Mouse (Mus musculus) stomach, embryonic 14.5 days (tissue): ENCODE measurements around the gene Fam3a. TPM values are rescaled to one million over a fixed set of nuclear protein-coding genes. Genes with fewer than 3 reads are reported as not detected.
A peak's percentile ranks its signal among the peaks of the same experiment; 100 is the strongest.

Source experiments
- ATAC-seq: fragments of 200-750 bp; cut with Nextera tagmentation; 2 replicates; pipeline ENCODE4 v1.8.0; 2017; ENCODE audit warnings: low read depth, moderate TSS enrichment; ENCODE audit not compliant: insufficient number of reproducible peaks, insufficient read depth, low FRiP score
- H3K27ac ChIP-seq: fragments of 300-500 bp; sonication (generic); 2 replicates; pipeline ENCODE4 v1.5.1; 2014; ENCODE audit warnings: mild to moderate bottlenecking, low read length, moderate library complexity, mixed read lengths
- H3K27me3 ChIP-seq: fragments of 300-500 bp; sonication (generic); 2 replicates; pipeline ENCODE4 v1.6.1; 2014; ENCODE audit warnings: low read length, control low read depth, mixed read lengths; ENCODE audit not compliant: control insufficient read depth, insufficient read depth
- H3K36me3 ChIP-seq: fragments of 300-500 bp; sonication (generic); 2 replicates; pipeline ENCODE4 v1.6.1; 2014; ENCODE audit warnings: mild to moderate bottlenecking, control low read depth, low read length, moderate library complexity, mixed read lengths; ENCODE audit not compliant: control insufficient read depth, insufficient read depth
- H3K4me1 ChIP-seq: fragments of 300-500 bp; sonication (generic); 2 replicates; pipeline ENCODE4 v1.6.1; 2014; ENCODE audit warnings: low read length, control low read depth, mixed read lengths; ENCODE audit not compliant: control insufficient read depth, insufficient read depth
- H3K4me2 ChIP-seq: fragments of 300-500 bp; sonication (generic); replicated peaks from 2 replicates; pipeline ENCODE4 v1.6.1; 2014; ENCODE audit warnings: low read depth, low read length, control low read depth
- H3K4me3 ChIP-seq: fragments of 300-500 bp; sonication (generic); 2 replicates; pipeline ENCODE4 v1.5.1; 2014; ENCODE audit warnings: low read depth, low read length, control low read depth
- H3K9ac ChIP-seq: fragments of 300-500 bp; sonication (generic); replicated peaks from 2 replicates; pipeline ENCODE4 v1.6.1; 2014; ENCODE audit warnings: low read depth, mild to moderate bottlenecking, control low read depth, low read length, moderate library complexity, mixed read lengths
- H3K9me3 ChIP-seq: fragments of 300-500 bp; sonication (generic); 2 replicates; pipeline ENCODE4 v1.6.1; 2016; ENCODE audit warnings: low read depth, low read length, control low read depth; ENCODE audit not compliant: control insufficient read depth
- WGBS: fragments of 180-500 bp; shearing (Covaris S2); extraction: QIAGEN DNeasy Blood & Tissue Kit; methylation state at CpG from one replicate; pipeline ENCODE4 v1.1.7; 2014; 5-methylcytosine and 5-hydroxymethylcytosine counted together
- polyA plus RNA-seq: library from polyadenylated mRNA; unstranded; fragments of >200 nt; fragmentation: Nextera tagmentation; extraction: Ambion mirVana; gene quantifications from 2 replicates; pipeline ENCODE4 v1.2.1, GENCODE M21; 2014

Gene Fam3a
- 40.0 and 42.0 TPM in 2 replicates for polyA plus RNA-seq

DNA sequence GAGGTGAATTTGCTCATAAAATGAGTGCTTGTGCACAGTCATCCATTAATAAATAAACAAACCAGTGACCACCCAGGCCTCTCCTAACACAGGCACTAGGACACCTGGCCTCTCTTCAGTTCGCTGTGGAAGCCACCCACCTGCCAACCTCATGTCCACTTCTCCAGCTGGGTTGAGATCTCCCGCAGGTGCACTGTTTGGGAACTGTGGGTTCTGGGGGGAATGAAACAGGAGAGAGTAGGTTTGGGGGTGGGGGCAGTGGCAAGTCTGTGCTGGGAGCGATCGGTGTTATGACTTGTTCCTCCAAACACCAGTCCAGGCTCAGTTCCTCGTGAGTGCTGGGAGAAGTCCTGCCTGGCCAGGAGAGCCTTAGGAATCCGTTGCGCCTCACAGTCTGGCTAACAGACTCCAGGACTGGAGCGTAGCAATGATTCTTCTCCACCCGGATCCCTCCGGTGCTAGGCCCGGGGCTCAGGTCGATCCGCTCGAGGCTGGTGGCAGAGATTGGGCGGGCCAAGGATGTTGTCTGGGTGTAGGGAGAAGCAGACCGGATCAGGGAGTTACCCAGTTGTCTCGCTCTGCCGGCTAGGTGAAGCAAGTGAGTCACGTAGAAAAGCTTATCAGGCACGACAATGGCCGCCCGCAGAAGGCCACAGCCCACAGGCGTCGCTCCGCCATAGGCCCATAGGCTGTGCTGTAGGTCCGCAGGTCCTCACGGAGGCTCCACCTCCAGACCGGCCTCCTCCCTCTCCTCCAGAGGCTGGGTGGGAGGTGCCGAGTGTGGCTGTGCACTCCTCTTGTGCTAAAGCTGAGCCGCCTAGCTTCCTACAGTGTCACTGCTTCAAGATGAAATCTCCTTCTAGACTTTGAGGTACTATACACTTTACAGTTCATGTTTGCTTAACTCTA lies at the start of gene Fam3a, which contains the start of gene Ikbkg:
Fam3a (minus strand) TSS at position 738 of the 909 bp plus-strand sequence.
Ikbkg (plus strand) TSS at position 756 of the 909 bp plus-strand sequence.
- Histone ChIP-seq H3K27me3 (no peaks in the 10 kb centered on the region), H3K36me3 (no peaks in the 10 kb centered on the region), H3K4me2 (peak within 1 kb of the TSS; percentile 52), H3K9me3 (no peaks in the 10 kb centered on the region), H3K27ac (peak within 1 kb of the TSS; percentile 89), H3K4me1 (no peaks in the 10 kb centered on the region), H3K4me3 (peak within 1 kb of the TSS; percentile 47), H3K9ac (peak within 1 kb of the TSS; percentile 55)
- peak; percentile 100 for ATAC-seq
- 25% methylated on average over 30 of the region's 30 CpGs for WGBS

DNA sequence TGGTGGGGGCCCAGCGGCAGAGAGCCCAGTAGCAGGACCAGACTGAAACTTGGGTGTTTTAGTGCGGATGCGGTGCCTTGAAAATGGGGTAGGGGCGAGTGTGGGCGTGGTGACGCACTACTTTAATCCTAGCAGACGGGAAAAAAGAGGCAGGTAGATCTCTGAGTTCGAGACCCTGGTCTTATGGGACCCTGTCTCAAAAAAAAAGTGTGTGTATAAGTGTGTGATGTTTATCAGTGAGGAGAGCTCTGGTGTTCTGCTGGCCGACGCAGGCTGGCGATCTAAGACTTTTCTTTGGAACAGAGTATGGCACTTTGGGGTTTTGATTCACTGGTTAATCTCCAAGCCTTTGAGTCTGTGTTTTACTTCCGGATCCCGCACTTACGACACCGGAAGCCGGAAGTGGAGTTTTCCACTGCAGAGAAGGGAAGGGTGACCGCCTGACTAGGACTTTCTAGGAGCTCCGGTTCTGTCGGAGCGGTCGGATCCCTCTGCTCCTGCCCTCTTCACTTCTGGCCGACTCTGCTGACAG lies 36.3 kb upstream of the Fam3a start:
- H3K4me2 ChIP-seq, result peak overlapping the region; percentile 56
- WGBS, result 19% methylated on average over 22 of the region's 22 CpGs
- ATAC-seq, result peak; percentile 68
- no peaks in the 10 kb centered on the region for H3K9me3 ChIP-seq
- H3K4me3 ChIP-seq, result peak overlapping the region; percentile 48
- H3K36me3 ChIP-seq, result no peaks in the 10 kb centered on the region
- peak overlapping the region; percentile 81 for H3K27ac ChIP-seq
- peak overlapping the region; percentile 40 for H3K9ac ChIP-seq
- no peaks in the 10 kb centered on the region for H3K27me3 ChIP-seq
- no peaks in the 10 kb centered on the region for H3K4me1 ChIP-seq

- no peaks in the 10 kb centered on the region for H3K27me3 ChIP-seq
- no peaks in the 10 kb centered on the region for H3K9me3 ChIP-seq
- peak within 1 kb of the TSS; percentile 40 for H3K9ac ChIP-seq
- H3K4me3 ChIP-seq, result peak within 1 kb of the TSS; percentile 48
- ATAC-seq, result peak; percentile 80
- H3K27ac ChIP-seq, result peak within 1 kb of the TSS; percentile 81
- WGBS, result 19% methylated on average over 25 of the region's 25 CpGs
- peak within 1 kb of the TSS; percentile 56 for H3K4me2 ChIP-seq
- no peaks in the 10 kb centered on the region for H3K4me1 ChIP-seq
- H3K36me3 ChIP-seq, result no peaks in the 10 kb centered on the region
Measured at GRCm38 (mm10) chrX:74428826-74429276, 35.8 kb upstream of the Fam3a start, which contains the start of gene G6pdx. G6pdx (minus strand) TSS chrX:74429194.

GRCm38 (mm10) chrX:74428146-74428825 lies 35.2 kb upstream of the Fam3a start:
- Histone ChIP-seq H3K36me3 (no peaks in the 10 kb centered on the region), H3K9me3 (no peaks in the 10 kb centered on the region), H3K4me3 (peak overlapping the region; percentile 48), H3K4me1 (no peaks in the 10 kb centered on the region), H3K27me3 (no peaks in the 10 kb centered on the region), H3K4me2 (peak overlapping the region; percentile 44), H3K27ac (peak overlapping the region; percentile 61; the same call in 1 of the 2 replicates), H3K9ac (peak overlapping the region; percentile 25; the same call in 1 of the 2 replicates)
- 27% methylated on average over 35 of the region's 35 CpGs for WGBS
- no peak; the same call in 1 of the 2 replicates for ATAC-seq

- no peak overlapping the region for H3K4me3 ChIP-seq
- peak overlapping the region; percentile 44; the same call in 1 of the 2 replicates for H3K4me2 ChIP-seq
- no peaks in the 10 kb centered on the region for H3K27me3 ChIP-seq
- no peaks in the 10 kb centered on the region for H3K4me1 ChIP-seq
- no peaks in the 10 kb centered on the region for H3K9me3 ChIP-seq
- no peak overlapping the region for H3K9ac ChIP-seq
- H3K36me3 ChIP-seq, result no peaks in the 10 kb centered on the region
- no peak for ATAC-seq
- H3K27ac ChIP-seq, result no peak overlapping the region
- WGBS, result 67% methylated on average over 3 of the region's 3 CpGs
Measured at GRCm38 (mm10) chrX:74427116-74427515, 34.0 kb upstream of the Fam3a start.

- WGBS, result 55% methylated on average over 1 of the region's 1 CpGs
- H3K36me3 ChIP-seq, result no peaks in the 10 kb centered on the region
- no peak overlapping the region for H3K9ac ChIP-seq
- ATAC-seq, result no peak
- no peak overlapping the region for H3K4me3 ChIP-seq
- no peaks in the 10 kb centered on the region for H3K27me3 ChIP-seq
- no peak overlapping the region for H3K27ac ChIP-seq
- H3K4me1 ChIP-seq, result no peaks in the 10 kb centered on the region
- no peak overlapping the region for H3K4me2 ChIP-seq
- no peaks in the 10 kb centered on the region for H3K9me3 ChIP-seq
Measured at GRCm38 (mm10) chrX:74426256-74426655, 33.2 kb upstream of the Fam3a start.

DNA sequence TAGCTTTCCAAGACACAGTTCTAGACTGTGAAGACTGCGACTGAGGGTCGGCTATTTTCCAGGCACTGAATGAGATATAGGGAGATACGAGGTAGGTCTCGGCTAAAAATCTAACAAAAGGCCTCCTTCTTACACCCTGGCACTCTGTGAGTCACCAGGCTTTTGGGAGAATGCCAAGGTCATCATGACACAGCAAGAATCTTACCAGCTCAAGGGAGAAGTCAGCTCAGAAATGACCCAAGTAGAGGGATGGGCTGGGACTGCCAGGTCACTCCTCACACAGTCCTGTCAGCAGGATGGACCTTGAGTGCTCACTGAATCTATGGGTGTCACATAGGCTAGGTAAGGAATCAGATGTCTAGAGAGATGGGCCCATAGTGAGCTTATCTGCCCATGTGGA lies 32.1 kb upstream of the Fam3a start:
- Histone ChIP-seq H3K36me3 (no peaks in the 10 kb centered on the region), H3K9ac (no peak overlapping the region), H3K27ac (peak overlapping the region; percentile 28; the same call in 1 of the 2 replicates), H3K4me2 (no peak overlapping the region), H3K4me1 (no peaks in the 10 kb centered on the region), H3K4me3 (no peak overlapping the region), H3K27me3 (no peaks in the 10 kb centered on the region), H3K9me3 (no peaks in the 10 kb centered on the region)
- 85% methylated on average over 4 of the region's 4 CpGs for WGBS
- no peak for ATAC-seq

DNA sequence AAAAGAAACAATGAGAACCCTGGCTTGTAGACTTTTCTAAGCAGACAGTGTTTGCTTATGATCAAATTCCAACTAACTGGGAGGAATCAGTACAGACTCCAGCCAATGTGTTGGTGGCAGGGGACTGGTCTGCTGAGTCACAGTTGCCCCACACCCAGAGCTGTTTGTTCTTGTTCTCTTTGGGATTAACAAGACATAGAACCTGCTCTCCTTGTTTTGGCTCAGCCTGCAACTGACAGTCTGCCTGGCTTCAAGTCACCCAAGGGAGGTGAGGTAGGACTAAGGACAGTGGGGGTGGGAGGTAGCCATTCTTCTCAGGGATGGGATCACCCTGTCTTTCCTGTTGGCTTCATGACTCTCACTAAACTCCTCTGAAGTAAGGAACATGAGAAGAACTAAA lies 31.4 kb upstream of the Fam3a start:
- ATAC-seq, result peak; percentile 66
- Histone ChIP-seq H3K4me2 (no peak overlapping the region), H3K27me3 (no peaks in the 10 kb centered on the region), H3K4me3 (no peak overlapping the region), H3K9ac (no peak overlapping the region), H3K9me3 (no peaks in the 10 kb centered on the region), H3K4me1 (no peaks in the 10 kb centered on the region), H3K27ac (peak overlapping the region; percentile 66; the same call in 1 of the 2 replicates), H3K36me3 (no peaks in the 10 kb centered on the region)
